Mouse (Mus musculus): ENCODE data around the gene 2410004P03Rik.

- TF ChIP-seq GATA2 (IDR thresholded peaks at IDR 0.05; ENCODE audit: borderline replicate concordance, low read depth, low read length), result no peak
- no peak for TF ChIP-seq CTCF (IDR thresholded peaks at IDR 0.05; ENCODE audit: low read depth, low read length)
Measured at GRCm38 (mm10) chr12:17039415-17039814, 27.9 kb upstream of the 2410004P03Rik start.

Measured in G1E (cell line).